Mouse (Mus musculus) left cerebral cortex, adult 2 months (tissue): ENCODE data around the gene Krt25. TPM values are rescaled to one million over a fixed set of nuclear protein-coding genes. Genes with fewer than 3 reads are reported as not detected.
A peak's percentile ranks its signal among the peaks of the same experiment; 100 is the strongest.

Source experiments
- DNase-seq, 2 experiments: peaks; one replicate each; pipeline ENCODE4 v3.0.0; 2021 to 2022; ENCODE audit warnings: low spot score in 2 of 2, mixed read lengths in 1 of 2; ENCODE audit errors: extremely low spot score in 1 of 2
- H3K27ac ChIP-seq: fragments of 200-600 bp; 2 replicates; pipeline ENCODE4 v1.8.1; 2022
- H3K4me3 ChIP-seq: fragments of 200-600 bp; 2 replicates; pipeline ENCODE4 v1.8.1; 2022
- CTCF ChIP-seq: fragments of 200-600 bp; IDR thresholded peaks from 2 replicates; pipeline ENCODE4 v1.8.1; 2022; ENCODE audit warnings: antibody characterized with exemption, mild to moderate bottlenecking, moderate library complexity
- intact Hi-C: fragments of 180-260 bp; cut with DNase I; formaldehyde crosslinking; loops from one replicate; pipeline ENCODE4 v1.15.1; 2025
- long read RNA-seq, 2 experiments: library from polyadenylated mRNA; stranded (forward); transcript quantifications; one replicate each; pipeline ENCODE4 v2.0.0; 2021; ENCODE audit warnings: borderline mapping rate in 2 of 2
- total RNA-seq, 2 experiments: library from RNA; stranded (reverse); gene quantifications; 2 replicates each; pipeline ENCODE4 v1.2.3; 2021

Krt25 gene
- not detected for total RNA-seq
- long read RNA-seq, experiment 1, result 0 reads
- long read RNA-seq, experiment 2, partial matches to known transcripts, result 1 of 1 reads
- long read RNA-seq, experiment 2, other reads (novel, unspliced or antisense), result 0 of 1 reads

DNA sequence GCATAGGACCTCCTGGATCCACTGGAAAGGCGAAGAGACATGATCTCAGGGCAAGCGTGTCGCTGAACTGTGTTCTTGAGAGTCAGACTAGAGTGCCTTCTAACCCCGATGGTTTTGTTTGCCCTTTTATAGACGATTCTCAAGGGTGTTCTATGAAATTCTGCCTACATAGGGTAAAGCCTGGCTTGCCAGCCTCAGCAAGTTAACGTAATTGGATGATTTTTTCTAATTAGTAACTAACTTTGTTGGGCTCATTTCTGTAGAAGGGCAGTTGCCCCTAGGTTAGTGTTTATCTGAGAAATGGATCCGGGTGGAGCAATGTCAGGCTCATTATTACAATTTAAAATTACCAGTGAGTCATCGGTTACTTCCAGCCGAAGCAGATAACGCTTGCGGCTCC is at the start of gene Krt25:
Gene Krt25, minus strand, starts transcription at position 101 of the 400 bp plus-strand sequence.
- TF ChIP-seq CTCF, result no peak
- intact Hi-C loops, result no loop called here
- no peak for DNase-seq
- Histone ChIP-seq H3K4me3 (no peak within 1 kb of the TSS), H3K27ac (no peak within 1 kb of the TSS)

DNA sequence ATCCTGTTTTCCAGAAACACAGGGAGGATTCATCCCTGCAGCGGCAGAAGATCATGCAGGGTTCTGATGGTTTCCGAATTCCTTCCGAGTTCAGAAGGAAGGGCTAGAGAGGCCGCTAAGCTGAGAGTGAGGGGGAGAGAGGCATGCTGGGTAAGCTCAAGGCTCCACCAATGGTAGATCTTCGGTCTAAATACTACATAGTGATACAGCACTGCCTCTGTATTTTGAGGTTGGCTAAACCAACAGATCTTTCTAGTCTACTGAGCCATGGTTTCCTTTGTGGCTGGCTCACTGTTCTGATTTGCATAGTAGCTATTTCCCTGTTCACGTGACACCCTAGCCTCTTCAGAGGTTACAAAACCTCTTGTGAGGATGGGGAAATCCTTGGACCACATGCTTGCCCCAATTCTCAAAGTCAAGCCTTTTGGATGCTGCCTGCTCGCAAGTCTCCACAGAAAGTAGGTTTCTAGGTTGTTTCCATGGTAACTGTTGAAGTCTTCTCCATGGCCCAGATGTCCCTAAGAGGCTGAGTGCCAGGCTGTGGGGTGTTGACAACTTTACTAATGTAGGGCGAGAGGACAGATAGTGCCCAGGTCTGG is 47.2 kb upstream of the Krt25 start:
- intact Hi-C loops, result no loop called here
- peak; percentile 28 to 52 for DNase-seq
- Histone ChIP-seq H3K4me3 (no peak overlapping the region), H3K27ac (peak overlapping the region; percentile 16; the same call in 1 of the 2 replicates)
- TF ChIP-seq CTCF, result no peak

DNA sequence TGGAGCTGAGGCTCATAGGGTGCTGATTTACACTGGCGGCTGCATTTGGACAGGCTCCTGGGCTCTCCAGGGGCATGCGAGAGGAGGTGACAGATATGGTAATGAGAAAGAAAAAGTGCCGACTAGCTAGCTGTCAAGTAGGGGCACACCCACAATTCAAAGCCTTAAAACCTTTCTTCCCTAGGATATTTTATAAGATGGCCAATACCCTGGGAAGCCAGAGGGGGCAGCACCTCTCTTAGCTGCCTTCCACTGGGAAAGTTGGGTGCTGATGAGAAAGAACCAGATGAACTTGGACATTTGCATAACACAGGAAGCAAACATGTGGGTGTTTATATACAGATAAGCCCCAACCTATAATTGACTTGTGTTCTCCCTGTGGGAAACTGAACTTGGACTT is 46.5 kb upstream of the Krt25 start:
- no peak for DNase-seq
- H3K27ac ChIP-seq, result peak overlapping the region; percentile 16; the same call in 1 of the 2 replicates
- no peak overlapping the region for H3K4me3 ChIP-seq
- TF ChIP-seq CTCF, result peak; percentile 61
- intact Hi-C loops, result no loop called here

DNA sequence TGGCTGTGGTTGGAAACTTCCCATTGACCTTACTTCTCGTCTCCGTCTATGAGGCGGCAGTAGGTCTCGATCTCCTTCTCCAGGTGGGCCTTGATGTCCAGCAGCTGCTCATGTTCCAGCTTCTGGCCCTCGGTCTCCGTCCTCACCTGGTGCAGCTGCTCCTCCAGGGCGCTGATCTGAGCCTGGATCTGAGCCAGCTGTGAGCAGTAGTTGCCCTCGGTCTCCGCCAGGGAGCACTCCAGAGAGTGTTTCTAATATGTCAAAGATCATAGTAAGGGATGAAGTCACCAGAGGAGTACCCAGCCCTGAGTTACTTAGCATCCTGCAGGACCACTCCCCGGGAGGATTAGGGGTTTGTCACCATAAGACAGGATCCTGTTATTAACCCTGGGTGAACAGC is 44.0 kb upstream of the Krt25 start:
- no peak overlapping the region for H3K4me3 ChIP-seq
- no peak for DNase-seq
- intact Hi-C loops, result no loop called here
- no peak overlapping the region for H3K27ac ChIP-seq
- no peak; the same call in 1 of the 2 replicates for TF ChIP-seq CTCF

DNA sequence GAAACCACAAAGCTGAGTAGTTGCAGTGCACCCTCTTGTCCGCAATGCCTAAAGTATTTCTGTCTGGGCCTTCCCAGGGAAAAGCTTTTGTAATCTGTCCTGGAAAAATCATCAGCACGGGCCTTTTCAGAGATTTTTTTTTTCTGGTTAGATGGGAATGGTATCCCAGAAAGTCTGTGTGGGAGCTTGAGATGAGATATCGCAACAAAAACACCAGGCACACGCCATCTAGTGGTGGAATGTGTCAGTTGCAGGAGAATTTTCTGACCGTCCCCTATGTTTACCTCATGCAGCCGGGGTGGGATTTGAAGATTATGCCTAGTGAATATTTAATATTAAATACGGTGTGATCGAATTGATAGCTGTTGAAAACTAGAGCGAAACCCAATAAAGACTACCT is 41.7 kb upstream of the Krt25 start:
- peak; percentile 83 for TF ChIP-seq CTCF
- intact Hi-C loops, result loop anchor here (2.0 to 5.0 kb wide), 2 partner anchors 54 to 177 kb away; no protein-coding TSS in a partner anchor
- Histone ChIP-seq H3K4me3 (peak overlapping the region; percentile 24; the same call in 1 of the 2 replicates), H3K27ac (no peak overlapping the region)
- peak; percentile 32 to 36 for DNase-seq

DNA sequence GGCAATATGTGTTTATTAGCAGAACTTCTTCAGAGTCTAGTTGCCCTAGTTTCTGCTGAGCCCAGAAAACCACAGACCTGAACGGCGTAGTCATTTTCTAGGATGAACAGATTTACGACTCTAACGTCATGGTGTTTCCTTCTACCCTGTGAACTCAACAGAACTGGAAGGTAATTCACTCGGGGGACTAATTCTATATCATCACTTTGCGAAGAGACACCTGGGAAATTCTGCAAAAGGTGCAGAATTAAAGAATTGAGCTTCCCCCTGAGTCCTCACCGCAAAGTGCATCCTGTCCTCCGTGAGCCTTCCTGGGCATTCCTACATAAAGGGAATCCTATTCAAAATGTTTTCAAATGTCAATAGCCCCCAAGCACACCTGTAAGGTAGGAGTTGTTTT is 38.7 kb upstream of the Krt25 start:
- intact Hi-C loops, result loop anchor here (5.0 kb wide), 1 partner anchor 174 kb away; no protein-coding TSS in a partner anchor

DNA sequence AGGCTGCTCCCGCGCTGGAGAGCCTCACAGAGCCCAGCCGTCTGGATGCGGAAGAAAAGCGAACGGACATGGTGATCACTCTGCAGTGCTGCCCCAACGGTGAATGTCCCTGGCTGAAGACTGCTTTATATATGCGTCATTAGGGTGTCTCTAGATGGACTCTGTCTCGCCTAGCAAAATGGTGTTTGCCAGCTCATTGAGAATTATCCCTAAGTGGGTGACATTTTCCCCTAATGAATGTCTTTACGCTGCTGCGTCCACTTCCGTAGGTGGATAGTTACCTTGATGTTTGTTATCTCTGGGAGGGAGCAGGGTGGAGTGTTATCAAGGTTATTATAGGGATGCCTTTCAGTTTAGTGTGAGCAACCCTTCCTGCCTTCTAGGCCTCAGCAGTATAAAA is 28.3 kb upstream of the Krt25 start, which contains the start of gene Krt27:
Gene Krt27, minus strand, starts transcription at position 101 of the 400 bp plus-strand sequence.
- no peak for DNase-seq
- no peak within 1 kb of the TSS for H3K27ac ChIP-seq
- intact Hi-C loops, result no loop called here
- no peak for TF ChIP-seq CTCF
- no peak within 1 kb of the TSS for H3K4me3 ChIP-seq

More for the DNA sequence above, 38.7 kb upstream of the Krt25 start:
- Histone ChIP-seq H3K27ac (no peak overlapping the region), H3K4me3 (no peak overlapping the region)
- TF ChIP-seq CTCF, result no peak
- DNase-seq, result no peak

DNA sequence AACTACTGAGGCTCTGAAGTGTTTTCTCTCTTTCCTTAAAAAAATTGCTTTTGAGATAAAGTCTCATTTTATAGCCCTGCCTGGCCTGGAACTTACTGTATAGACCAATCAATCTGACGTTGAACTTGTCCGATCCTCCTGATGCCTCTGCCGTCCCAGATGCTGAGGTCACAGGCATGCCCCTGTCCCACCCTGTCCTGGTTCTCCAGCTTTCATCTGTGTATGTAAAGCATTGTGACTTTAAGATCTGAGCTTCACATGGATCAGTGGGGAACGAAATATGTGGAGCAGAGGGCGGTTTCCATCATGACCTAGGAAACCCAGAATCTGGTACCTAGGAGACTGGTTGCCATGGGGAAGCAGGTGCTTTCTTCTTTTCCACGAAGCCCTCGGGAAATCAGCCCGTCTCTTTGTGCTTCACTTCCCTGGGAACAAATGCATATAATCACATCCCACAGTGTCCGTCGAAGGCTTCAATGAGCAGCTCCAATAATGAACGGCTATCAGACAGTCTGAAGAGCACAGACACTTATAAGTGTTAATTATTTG is 16.6 kb upstream of the Krt25 start:
- H3K4me3 ChIP-seq, result no peak overlapping the region
- no peak for TF ChIP-seq CTCF
- intact Hi-C loops, result no loop called here
- no peak for DNase-seq
- no peak overlapping the region for H3K27ac ChIP-seq

DNA sequence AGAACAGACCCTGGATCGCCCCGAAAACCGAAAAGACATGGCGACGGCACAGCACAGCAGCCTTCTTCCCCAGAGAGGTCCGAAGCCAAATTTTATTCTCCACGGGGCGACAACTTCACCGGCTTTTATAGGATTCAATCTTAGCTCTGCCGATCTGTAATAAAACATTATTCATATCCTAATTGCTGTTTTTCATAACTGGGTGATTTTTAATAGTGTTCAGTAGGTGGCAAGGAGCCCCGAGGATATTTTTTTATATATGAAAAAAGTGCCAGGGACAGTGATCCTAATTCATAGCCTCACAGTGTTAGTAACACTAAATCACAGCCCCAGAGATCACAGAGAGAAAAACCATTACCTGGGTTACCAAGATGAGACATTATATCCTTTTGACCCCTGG is 15.1 kb upstream of the Krt25 start, which contains the start of gene Krt26:
Gene Krt26, minus strand, starts transcription at position 101 of the 400 bp plus-strand sequence.
- no peak for TF ChIP-seq CTCF
- no peak for DNase-seq
- intact Hi-C loops, result no loop called here
- Histone ChIP-seq H3K27ac (no peak within 1 kb of the TSS), H3K4me3 (no peak within 1 kb of the TSS)

DNA sequence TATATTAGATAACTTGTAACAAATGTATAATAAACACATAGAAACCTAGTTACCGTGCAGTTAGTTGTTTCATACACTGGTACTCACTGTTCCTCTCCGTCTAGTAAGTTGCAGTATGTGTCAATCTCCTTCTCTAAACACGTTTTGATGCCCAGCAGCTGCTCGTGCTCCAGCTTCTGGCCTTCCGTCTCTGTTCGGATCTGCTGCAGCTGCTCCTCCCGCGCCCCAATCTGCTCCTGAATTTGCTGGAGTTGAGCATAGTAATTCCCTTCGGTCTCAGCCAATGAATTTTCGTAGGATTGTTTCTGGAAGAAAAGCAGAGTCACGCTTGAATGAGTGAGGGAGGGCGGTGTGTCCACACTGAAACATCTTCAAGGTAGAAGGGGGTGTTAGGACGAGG is 10.7 kb upstream of the Krt25 start:
- peak; percentile 17 to 29 for DNase-seq
- no peak for TF ChIP-seq CTCF
- intact Hi-C loops, result no loop called here
- Histone ChIP-seq H3K4me3 (no peak overlapping the region), H3K27ac (no peak overlapping the region)

DNA sequence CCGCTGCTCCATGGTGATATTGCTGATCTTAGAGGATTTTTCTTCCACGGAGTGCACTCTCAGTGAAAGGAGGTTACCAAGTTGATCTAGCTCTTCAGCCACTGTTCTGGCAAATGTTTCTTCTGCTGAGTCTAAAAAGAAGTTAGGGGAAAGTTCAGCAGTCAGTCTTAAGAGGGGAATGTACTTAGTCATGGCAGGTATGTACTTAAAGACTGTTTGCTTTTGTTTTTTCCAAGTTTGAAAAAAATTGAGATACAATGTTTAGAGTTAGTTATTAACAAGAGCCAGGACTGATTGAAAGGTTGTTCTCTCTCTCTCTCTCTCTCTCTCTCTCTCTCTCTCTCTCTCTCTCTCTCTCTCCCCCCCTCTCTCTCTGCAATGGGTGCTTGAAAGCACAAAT is 6.9 kb upstream of the Krt25 start:
- intact Hi-C loops, result no loop called here
- no peak overlapping the region for H3K4me3 ChIP-seq
- H3K27ac ChIP-seq, result no peak overlapping the region
- DNase-seq, result no peak
- TF ChIP-seq CTCF, result no peak

DNA sequence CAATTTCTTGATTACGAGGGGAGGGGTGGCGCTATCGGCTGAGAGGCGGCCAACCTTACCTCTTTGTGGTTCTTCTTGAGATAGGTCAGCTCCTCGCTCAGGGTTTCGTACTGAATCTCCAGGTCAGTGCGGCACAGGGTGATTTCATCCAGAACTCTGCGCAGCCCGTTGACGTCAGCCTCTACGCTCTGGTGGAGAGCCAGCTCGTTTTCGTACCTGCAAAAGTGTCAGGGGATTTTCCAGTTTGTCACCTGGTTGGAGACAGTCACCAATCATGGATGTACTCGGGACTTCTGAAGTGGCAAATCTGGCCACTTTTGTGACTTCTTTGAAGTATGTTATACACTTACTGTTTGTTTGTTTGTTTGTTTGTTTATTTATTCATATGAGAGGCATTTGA is 1.7 kb downstream of the Krt25 start:
- DNase-seq, result no peak
- H3K4me3 ChIP-seq, result no peak overlapping the region
- intact Hi-C loops, result no loop called here
- no peak overlapping the region for H3K27ac ChIP-seq
- no peak for TF ChIP-seq CTCF

DNA sequence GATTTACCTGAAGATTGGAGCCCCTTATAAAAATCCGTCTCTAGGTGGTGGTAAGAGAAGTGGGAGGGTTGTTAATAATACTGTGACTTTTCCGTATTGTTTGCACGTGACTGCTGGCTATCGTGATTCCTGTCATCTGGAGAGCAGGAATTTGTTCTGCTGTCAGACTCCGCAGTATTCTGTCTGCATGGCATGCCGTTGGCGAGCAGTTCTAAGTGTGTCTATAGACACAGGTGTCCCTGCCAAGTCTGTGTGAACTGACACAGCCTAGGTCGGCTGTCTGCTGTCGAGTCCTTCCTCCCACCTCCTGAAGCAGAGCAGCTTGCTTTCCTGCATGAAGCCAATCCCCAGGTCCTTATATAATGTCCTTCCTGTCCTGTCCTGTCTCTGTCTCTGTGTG is 3.6 kb downstream of the Krt25 start:
- Histone ChIP-seq H3K4me3 (no peak overlapping the region), H3K27ac (no peak overlapping the region)
- intact Hi-C loops, result no loop called here
- no peak for DNase-seq
- no peak for TF ChIP-seq CTCF
